Mouse (Mus musculus) ES-Bruce4 (cell line): ENCODE results near the gene Mlf2.
"Not testable (repeated sequence)": the region's sequence is repeated elsewhere in the genome, so short reads cannot be mapped to it uniquely, and the experiment has no call there.

ENCODE experiments used
- CTCF ChIP-seq: IDR thresholded peaks from one replicate; pipeline ENCODE4 v1.8.1; 2011; ENCODE audit warnings: low read depth, low read length
- POLR2A ChIP-seq: IDR thresholded peaks from one replicate; pipeline ENCODE4 v1.8.1; 2011; ENCODE audit warnings: low read length; ENCODE audit not compliant: insufficient read depth

DNA sequence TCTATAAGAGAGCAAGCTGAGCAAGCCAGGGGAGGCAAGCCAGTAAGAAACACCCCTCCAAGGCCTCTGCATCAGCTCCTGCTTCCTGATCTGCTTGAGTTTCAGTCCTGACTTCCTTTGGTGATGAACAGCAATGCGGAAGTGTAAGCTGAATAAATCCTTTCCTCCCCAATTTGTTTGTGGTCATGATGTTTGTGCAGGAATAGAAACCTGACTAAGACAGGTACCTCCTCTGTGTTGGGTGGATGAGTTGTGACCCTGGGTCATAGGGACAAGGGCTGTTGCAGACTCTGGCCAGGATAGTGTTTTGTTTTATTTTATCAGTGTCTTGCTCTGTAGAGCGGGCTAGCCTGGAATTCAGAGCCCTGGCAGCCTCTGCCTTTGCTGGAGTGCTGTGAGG lies 37.1 kb upstream of the Mlf2 start:
- not testable (repeated sequence) for TF ChIP-seq POLR2A, CTCF
